Mouse (Mus musculus) limb, embryonic 14.5 days (tissue): ENCODE measurements around the gene Kcnk7. TPM values are rescaled to one million over a fixed set of nuclear protein-coding genes. Genes with fewer than 3 reads are reported as not detected.
A peak's percentile ranks its signal among the peaks of the same experiment; 100 is the strongest.

Experiments used
- ATAC-seq: fragments of 200-750 bp; cut with Nextera tagmentation; 2 replicates; pipeline ENCODE4 v1.8.0; 2017; ENCODE audit warnings: low read depth, moderate number of reproducible peaks, moderate TSS enrichment; ENCODE audit not compliant: low FRiP score
- DNase-seq: peaks from one replicate; pipeline ENCODE4 v3.0.0-alpha.2; 2015; ENCODE audit warnings: low spot score
- H3K27ac ChIP-seq: fragments of 300-500 bp; sonication (generic); replicated peaks from 2 replicates; pipeline ENCODE4 v1.5.1; 2014; ENCODE audit warnings: low read depth, mild to moderate bottlenecking, low read length, moderate library complexity, mixed read lengths
- H3K27me3 ChIP-seq: fragments of 300-500 bp; sonication (generic); 2 replicates; pipeline ENCODE4 v1.6.1; 2014; ENCODE audit warnings: low read length, mixed read lengths; ENCODE audit not compliant: control insufficient read depth, insufficient read depth
- H3K36me3 ChIP-seq: fragments of 300-500 bp; sonication (generic); 2 replicates; pipeline ENCODE4 v1.6.1; 2014; ENCODE audit warnings: mild to moderate bottlenecking, low read length, moderate library complexity, mixed read lengths; ENCODE audit not compliant: control insufficient read depth, insufficient read depth
- H3K4me1 ChIP-seq: fragments of 300-500 bp; sonication (generic); 2 replicates; pipeline ENCODE4 v1.6.1; 2014; ENCODE audit warnings: antibody characterized with exemption, low read length, mixed read lengths; ENCODE audit not compliant: control insufficient read depth, insufficient read depth
- H3K4me2 ChIP-seq: fragments of 300-500 bp; sonication (generic); replicated peaks from 2 replicates; pipeline ENCODE4 v1.6.1; 2014; ENCODE audit warnings: low read depth, mild to moderate bottlenecking, low read length, moderate library complexity; ENCODE audit not compliant: severe bottlenecking
- H3K4me3 ChIP-seq: fragments of 300-500 bp; sonication (generic); replicated peaks from 2 replicates; pipeline ENCODE4 v1.5.1; 2014; ENCODE audit warnings: low read length
- H3K9ac ChIP-seq: fragments of 300-500 bp; sonication (generic); 2 replicates; pipeline ENCODE4 v1.6.1; 2014; ENCODE audit warnings: mild to moderate bottlenecking, low read depth, low read length, moderate library complexity; ENCODE audit not compliant: severe bottlenecking
- H3K9me3 ChIP-seq: fragments of 300-500 bp; sonication (generic); 2 replicates; pipeline ENCODE4 v1.6.1; 2016; ENCODE audit warnings: low read length; ENCODE audit not compliant: control insufficient read depth
- POLR2A ChIP-seq: fragments of 200-500 bp; IDR thresholded peaks from 2 replicates; pipeline ENCODE4 v1.8.0; 2012; ENCODE audit warnings: inconsistent platforms, mild to moderate bottlenecking, moderate library complexity, borderline replicate concordance; ENCODE audit not compliant: insufficient read depth, insufficient read length; ENCODE audit errors: extremely low read depth
- WGBS: fragments of 180-500 bp; shearing (Covaris S2); extraction: QIAGEN DNeasy Blood & Tissue Kit; methylation state at CpG from one replicate; pipeline ENCODE4 v1.1.7; 2014; 5-methylcytosine and 5-hydroxymethylcytosine counted together
- polyA plus RNA-seq, 2 experiments: library from polyadenylated mRNA; depleted of rRNA in 1 of 2; stranded (reverse) in 1 of 2; unstranded in 1 of 2; fragments of >200 nt; fragmentation: Nextera tagmentation in 1 of 2; extraction: Ambion mirVana in 1 of 2; gene quantifications; 2 replicates each; pipeline versions ENCODE4 v1.2.1 to v1.2.3; 2012 to 2014

The Kcnk7 gene
- polyA plus RNA-seq, 2 experiments: 0.41 to 0.81 TPM

GRCm38 (mm10) chr19:5687738-5688137 is 16.4 kb upstream of the Kcnk7 start:
- Histone ChIP-seq H3K27me3 (no peaks in the 10 kb centered on the region), H3K36me3 (peaks cover 60% of the 10 kb centered on the region), H3K9me3 (no peaks in the 10 kb centered on the region), H3K4me2 (peak overlapping the region; percentile 77), H3K9ac (peak overlapping the region; percentile 74), H3K27ac (no peak overlapping the region), H3K4me3 (peak overlapping the region; percentile 88), H3K4me1 (peaks cover 22% of the 10 kb centered on the region)
- 13% methylated on average over 9 of the region's 9 CpGs for WGBS
- no peak for TF ChIP-seq POLR2A
- no peak for ATAC-seq
- no peak for DNase-seq

GRCm38 (mm10) chr19:5688200-5689087 is 15.7 kb upstream of the Kcnk7 start, which contains the start of the genes Map3k11 and Pcnx3:
TSS of gene Map3k11 (plus strand) at chr19:5688742.
TSS of gene Pcnx3 (minus strand) at chr19:5688908.
- H3K27ac ChIP-seq: peak within 1 kb of the TSS; percentile 91
- TF ChIP-seq POLR2A: 0 out of 2 replicates have a peak, but pooled peaks have one; percentile 35
- peak within 1 kb of the TSS; percentile 79 for H3K9ac ChIP-seq
- 3% methylated on average over 68 of the region's 69 CpGs for WGBS
- ATAC-seq: peak; percentile 93
- no peaks in the 10 kb centered on the region for H3K9me3 ChIP-seq
- DNase-seq: peak; percentile 99
- peak within 1 kb of the TSS; percentile 77 for H3K4me2 ChIP-seq
- peaks cover 26% of the 10 kb centered on the region for H3K4me1 ChIP-seq
- H3K36me3 ChIP-seq: peaks cover 60% of the 10 kb centered on the region
- peak within 1 kb of the TSS; percentile 88 for H3K4me3 ChIP-seq
- no peaks in the 10 kb centered on the region for H3K27me3 ChIP-seq

- Histone ChIP-seq H3K4me3 (peak overlapping the region; percentile 88), H3K4me1 (peaks cover 26% of the 10 kb centered on the region), H3K9ac (peak overlapping the region; percentile 79), H3K36me3 (peaks cover 60% of the 10 kb centered on the region), H3K9me3 (no peaks in the 10 kb centered on the region), H3K27me3 (no peaks in the 10 kb centered on the region), H3K4me2 (peak overlapping the region; percentile 77), H3K27ac (peak overlapping the region; percentile 91)
- WGBS: 3% methylated on average over 7 of the region's 7 CpGs
- DNase-seq: no peak
- TF ChIP-seq POLR2A: no peak
- ATAC-seq: no peak
These were observed 15.1 kb upstream of the Kcnk7 start for GRCm38 (mm10) chr19:5689088-5689428.

- TF ChIP-seq POLR2A: 0 out of 2 replicates have a peak, but pooled peaks have one; percentile 18
- Histone ChIP-seq H3K9ac (peak overlapping the region; percentile 79), H3K27me3 (no peaks in the 10 kb centered on the region), H3K4me3 (peak overlapping the region; percentile 88), H3K4me2 (peak overlapping the region; percentile 77), H3K4me1 (peaks cover 26% of the 10 kb centered on the region), H3K36me3 (peaks cover 59% of the 10 kb centered on the region), H3K27ac (peak overlapping the region; percentile 91), H3K9me3 (no peaks in the 10 kb centered on the region)
- peak; percentile 89 for DNase-seq
- ATAC-seq: peak; percentile 56
- 9% methylated on average over 39 of the region's 42 CpGs for WGBS
These were observed 14.4 kb upstream of the Kcnk7 start for GRCm38 (mm10) chr19:5689565-5690342.

- TF ChIP-seq POLR2A: no peak
- peaks cover 26% of the 10 kb centered on the region for H3K4me1 ChIP-seq
These were observed 13.8 kb upstream of the Kcnk7 start for GRCm38 (mm10) chr19:5690343-5690735.

More at GRCm38 (mm10) chr19:5690343-5690735, 13.8 kb upstream of the Kcnk7 start:
- Histone ChIP-seq H3K27me3 (no peaks in the 10 kb centered on the region), H3K27ac (peak overlapping the region; percentile 91; the same call in 1 of the 2 replicates), H3K4me2 (peak overlapping the region; percentile 77), H3K9me3 (no peaks in the 10 kb centered on the region), H3K4me3 (peak overlapping the region; percentile 88), H3K9ac (peak overlapping the region; percentile 79), H3K36me3 (peaks cover 59% of the 10 kb centered on the region)
- DNase-seq (no peak), ATAC-seq (no peak)
- WGBS: 68% methylated on average over 15 of the region's 15 CpGs
